Mouse (Mus musculus): ENCODE results near the gene Sec14l5. TPM values are rescaled to one million over a fixed set of nuclear protein-coding genes. Genes with fewer than 3 reads are reported as not detected.
A peak's percentile ranks its signal among the peaks of the same experiment; 100 is the strongest.

The Sec14l5 gene
- polyA plus RNA-seq, 1 experiment from 2014 or later = not detected

DNA sequence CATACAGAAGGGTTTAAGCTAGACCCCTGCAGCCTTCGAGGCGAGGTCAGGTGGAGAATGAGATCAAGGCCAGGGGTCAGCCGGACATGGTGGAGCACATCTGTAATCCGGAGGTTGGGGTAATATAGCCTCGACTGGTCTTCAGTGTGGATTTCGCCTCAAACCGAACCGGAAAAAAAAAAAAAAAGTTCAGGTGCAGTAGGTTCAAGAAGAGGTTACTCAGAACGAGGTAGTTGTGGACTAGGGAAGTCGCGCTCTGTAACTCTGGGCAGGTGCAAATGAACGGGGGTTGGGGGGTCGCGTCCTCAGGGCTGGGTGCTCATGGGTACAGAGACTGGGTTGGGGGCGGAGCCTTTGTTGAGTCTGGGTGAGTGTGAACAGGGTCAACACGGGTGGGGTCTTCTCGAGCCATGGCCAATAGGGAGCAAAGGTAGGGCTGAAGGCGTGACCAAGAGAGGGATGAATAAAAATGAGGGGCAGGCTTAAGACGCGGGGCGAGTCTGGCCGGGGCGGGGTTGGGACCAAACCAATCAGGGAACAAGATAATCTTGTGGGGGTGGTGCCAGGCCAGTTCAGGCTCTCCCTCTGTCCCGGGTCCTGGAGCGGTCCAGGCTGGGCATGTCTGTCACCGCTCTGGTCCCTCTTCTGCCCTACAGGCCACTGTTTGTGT, 407 bp upstream of the Sec14l5 start:
- no peak for TF ChIP-seq CTCF (IDR thresholded peaks at IDR 0.05; ENCODE audit: low read depth)
- Histone ChIP-seq H3K9me3 (replicated peaks; ENCODE audit: low read length) (no peaks in the 10 kb centered on the region), H3K9ac (ENCODE audit: low read depth, low read length) (no peak overlapping the region), H3K27me3 (ENCODE audit: insufficient read depth, low read length) (0 out of 2 replicates have a peak, but pooled peaks cover 4% of the 10 kb centered on the region), H3K4me3 (replicated peaks; ENCODE audit: low read depth, low read length) (peak overlapping the region; percentile 15), H3K36me3 (ENCODE audit: insufficient read depth, low read length) (no peaks in the 10 kb centered on the region), H3K4me2 (ENCODE audit: low read length) (peak overlapping the region; percentile 53), H3K27ac (no peak overlapping the region), H3K4me1 (replicated peaks; ENCODE audit: insufficient read depth, low read length) (peaks cover 9% of the 10 kb centered on the region; the same call in 1 of the 2 replicates)
- 2% methylated on average over 25 of the region's 26 CpGs for WGBS
- ATAC-seq (replicated peaks; ENCODE audit: low FRiP score, low read depth) = peak; percentile 95
- DNase-seq (ENCODE audit: low spot score) = peak; percentile 89

DNA sequence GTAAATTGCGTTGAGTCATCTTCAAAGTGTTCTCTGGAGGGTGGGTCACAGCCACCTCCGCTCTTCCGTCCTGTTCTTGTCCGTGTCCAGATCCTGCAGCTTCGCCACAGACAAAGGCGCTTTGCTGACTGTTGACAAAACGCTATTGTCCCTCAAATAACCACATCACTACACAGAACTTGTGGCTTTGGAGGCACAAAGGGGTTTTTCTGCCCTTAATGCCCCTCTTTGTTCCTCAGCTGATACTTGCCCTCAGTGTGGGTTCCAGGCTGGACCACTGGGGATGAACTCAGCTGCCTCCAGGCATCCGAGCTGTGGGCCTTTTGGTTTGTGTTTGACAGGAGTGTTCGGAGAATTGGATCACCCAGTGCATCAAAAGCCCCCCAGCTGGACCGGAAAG, 3.6 kb downstream of the Sec14l5 start:
- H3K27me3 ChIP-seq (ENCODE audit: insufficient read depth, low read length) = 0 out of 2 replicates have a peak, but pooled peaks cover 4% of the 10 kb centered on the region
- DNase-seq (ENCODE audit: low spot score) (no peak), ATAC-seq (replicated peaks; ENCODE audit: low FRiP score, low read depth) (no peak)
- H3K4me1 ChIP-seq (replicated peaks; ENCODE audit: insufficient read depth, low read length) = peaks cover 9% of the 10 kb centered on the region; the same call in 1 of the 2 replicates
- 77% methylated on average over 10 of the region's 10 CpGs for WGBS
- no peak for TF ChIP-seq CTCF (IDR thresholded peaks at IDR 0.05; ENCODE audit: low read depth)
- H3K9ac ChIP-seq (ENCODE audit: low read depth, low read length) = no peak overlapping the region
- H3K36me3 ChIP-seq (ENCODE audit: insufficient read depth, low read length) = no peaks in the 10 kb centered on the region
- no peak overlapping the region for H3K4me2 ChIP-seq (ENCODE audit: low read length)
- no peak overlapping the region for H3K4me3 ChIP-seq (replicated peaks; ENCODE audit: low read depth, low read length)
- H3K27ac ChIP-seq = no peak overlapping the region
- H3K9me3 ChIP-seq (replicated peaks; ENCODE audit: low read length) = no peaks in the 10 kb centered on the region

DNA sequence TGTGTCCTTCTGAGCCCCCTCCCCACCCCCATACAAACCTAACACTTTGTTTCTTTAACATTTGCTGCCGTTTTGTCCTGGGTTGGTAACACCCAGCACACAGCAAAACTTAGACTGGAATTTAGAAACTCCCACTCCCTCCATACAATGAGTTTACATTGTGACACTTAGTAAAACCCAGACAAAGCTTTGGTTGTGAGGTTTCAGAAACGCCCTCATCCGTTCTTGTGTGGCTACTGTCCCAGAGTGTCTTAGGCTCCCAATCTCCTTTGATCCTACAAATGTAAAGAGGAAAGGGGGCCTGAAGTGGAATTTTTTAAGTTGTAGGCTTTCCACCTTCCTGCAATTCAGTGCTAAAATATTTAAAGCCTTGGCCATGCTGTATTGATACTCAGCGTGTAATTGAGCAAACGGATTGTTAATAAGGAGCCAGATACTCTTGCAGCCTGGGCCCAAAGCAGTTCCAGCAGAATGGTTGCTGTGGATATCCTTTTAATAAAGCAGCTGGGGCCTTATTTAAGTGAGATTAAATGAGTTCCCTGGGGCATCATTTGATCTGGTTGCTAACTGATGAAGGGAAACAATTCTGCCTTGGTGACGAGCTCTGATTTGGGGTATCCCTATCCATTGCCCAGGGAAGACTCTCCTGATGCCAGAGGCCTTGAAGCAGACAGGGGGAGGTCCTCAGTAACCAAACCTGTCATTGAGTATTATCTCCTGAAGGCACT, 6.6 kb downstream of the Sec14l5 start:
- no peak for ATAC-seq (replicated peaks; ENCODE audit: low FRiP score, low read depth)
- no peak for TF ChIP-seq CTCF (IDR thresholded peaks at IDR 0.05; ENCODE audit: low read depth)
- Histone ChIP-seq H3K27me3 (ENCODE audit: insufficient read depth, low read length) (no peaks in the 10 kb centered on the region), H3K9me3 (replicated peaks; ENCODE audit: low read length) (no peaks in the 10 kb centered on the region), H3K4me2 (ENCODE audit: low read length) (no peak overlapping the region), H3K36me3 (ENCODE audit: insufficient read depth, low read length) (no peaks in the 10 kb centered on the region), H3K4me3 (replicated peaks; ENCODE audit: low read depth, low read length) (no peak overlapping the region), H3K27ac (no peak overlapping the region), H3K4me1 (replicated peaks; ENCODE audit: insufficient read depth, low read length) (no peaks in the 10 kb centered on the region), H3K9ac (ENCODE audit: low read depth, low read length) (no peak overlapping the region)
- no peak for DNase-seq (ENCODE audit: low spot score)
- WGBS = 51% methylated on average over 6 of the region's 6 CpGs

DNA sequence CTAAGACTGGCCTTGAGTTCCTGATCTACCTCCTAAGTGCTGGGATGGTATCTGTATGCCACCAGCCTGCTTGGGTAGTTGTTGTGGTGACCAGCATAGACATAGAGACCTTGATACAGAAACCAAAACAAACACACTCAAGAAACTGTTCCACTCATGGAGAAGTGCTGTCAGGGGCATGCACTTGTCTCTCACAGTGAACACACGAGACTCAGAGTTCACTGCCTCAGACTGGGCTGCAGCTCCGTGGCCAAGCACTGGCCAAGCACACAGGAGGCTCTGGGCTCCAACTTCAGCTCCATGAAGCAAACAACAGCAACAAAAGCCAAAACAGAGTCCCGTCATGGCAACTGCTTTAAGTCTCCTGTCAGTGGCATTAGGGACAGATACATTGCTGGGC, 8.1 kb downstream of the Sec14l5 start:
- Histone ChIP-seq H3K4me3 (replicated peaks; ENCODE audit: low read depth, low read length) (no peak overlapping the region), H3K9ac (ENCODE audit: low read depth, low read length) (no peak overlapping the region), H3K27me3 (ENCODE audit: insufficient read depth, low read length) (no peaks in the 10 kb centered on the region), H3K27ac (no peak overlapping the region), H3K4me1 (replicated peaks; ENCODE audit: insufficient read depth, low read length) (no peaks in the 10 kb centered on the region), H3K9me3 (replicated peaks; ENCODE audit: low read length) (no peaks in the 10 kb centered on the region), H3K4me2 (ENCODE audit: low read length) (no peak overlapping the region), H3K36me3 (ENCODE audit: insufficient read depth, low read length) (no peaks in the 10 kb centered on the region)
- WGBS = 63% methylated on average over 3 of the region's 3 CpGs
- ATAC-seq (replicated peaks; ENCODE audit: low FRiP score, low read depth) = no peak
- no peak for DNase-seq (ENCODE audit: low spot score)
- TF ChIP-seq CTCF (IDR thresholded peaks at IDR 0.05; ENCODE audit: low read depth) = no peak

DNA sequence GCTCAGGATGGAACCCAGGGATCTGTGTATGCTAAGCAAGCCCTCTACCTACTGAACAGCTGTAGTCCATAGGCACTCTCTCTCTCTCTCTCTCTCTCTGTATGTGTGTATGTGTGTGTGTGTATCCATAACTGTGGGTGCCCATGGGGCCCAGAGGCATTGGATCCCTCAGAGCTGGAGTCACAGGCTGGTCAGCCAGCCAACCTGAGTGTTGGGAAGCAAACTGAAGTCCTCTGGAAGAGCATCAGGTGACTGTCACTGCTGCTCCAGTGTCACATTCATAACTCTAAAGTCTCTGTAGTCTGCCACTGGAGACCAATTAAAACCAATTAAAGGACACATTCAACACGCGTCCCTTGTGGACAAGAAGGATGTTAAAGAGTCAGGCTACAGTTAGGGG, 9.6 kb downstream of the Sec14l5 start:
- ATAC-seq (replicated peaks; ENCODE audit: low FRiP score, low read depth) (no peak), DNase-seq (ENCODE audit: low spot score) (no peak)
- H3K27me3 ChIP-seq (ENCODE audit: insufficient read depth, low read length) = no peaks in the 10 kb centered on the region
- no peak overlapping the region for H3K4me3 ChIP-seq (replicated peaks; ENCODE audit: low read depth, low read length)
- no peak overlapping the region for H3K27ac ChIP-seq
- H3K4me2 ChIP-seq (ENCODE audit: low read length) = no peak overlapping the region
- H3K4me1 ChIP-seq (replicated peaks; ENCODE audit: insufficient read depth, low read length) = no peaks in the 10 kb centered on the region
- H3K9me3 ChIP-seq (replicated peaks; ENCODE audit: low read length) = no peaks in the 10 kb centered on the region
- H3K9ac ChIP-seq (ENCODE audit: low read depth, low read length) = no peak overlapping the region
- no peak for TF ChIP-seq CTCF (IDR thresholded peaks at IDR 0.05; ENCODE audit: low read depth)
- WGBS = 61% methylated on average over 2 of the region's 2 CpGs
- no peaks in the 10 kb centered on the region for H3K36me3 ChIP-seq (ENCODE audit: insufficient read depth, low read length)

DNA sequence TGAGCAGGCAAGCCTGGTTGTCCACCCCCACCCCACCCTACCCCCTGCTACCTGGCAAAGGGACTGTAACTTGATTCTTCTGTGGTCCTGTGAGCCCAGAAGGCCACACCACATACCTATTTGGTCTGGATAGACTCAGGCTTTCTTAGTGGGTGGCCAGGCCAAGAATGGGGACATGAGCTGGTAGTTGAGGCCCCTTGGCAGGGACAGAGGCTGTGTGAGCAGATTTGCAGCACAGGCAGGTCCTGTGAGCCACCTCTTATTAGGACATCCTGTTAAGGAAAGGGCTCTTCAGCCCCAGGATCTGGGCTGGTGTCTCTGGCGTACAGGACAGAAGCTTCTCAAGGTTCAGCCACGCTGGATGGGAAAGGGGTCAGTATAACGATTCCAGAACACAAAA, 10.2 kb downstream of the Sec14l5 start:
- Histone ChIP-seq H3K4me1 (replicated peaks; ENCODE audit: insufficient read depth, low read length) (no peaks in the 10 kb centered on the region), H3K27ac (no peak overlapping the region), H3K9ac (ENCODE audit: low read depth, low read length) (no peak overlapping the region), H3K4me3 (replicated peaks; ENCODE audit: low read depth, low read length) (no peak overlapping the region), H3K27me3 (ENCODE audit: insufficient read depth, low read length) (no peaks in the 10 kb centered on the region), H3K9me3 (replicated peaks; ENCODE audit: low read length) (no peaks in the 10 kb centered on the region), H3K36me3 (ENCODE audit: insufficient read depth, low read length) (no peaks in the 10 kb centered on the region), H3K4me2 (ENCODE audit: low read length) (no peak overlapping the region)
- TF ChIP-seq CTCF (IDR thresholded peaks at IDR 0.05; ENCODE audit: low read depth) = no peak
- 67% methylated on average over 3 of the region's 3 CpGs for WGBS
- ATAC-seq (replicated peaks; ENCODE audit: low FRiP score, low read depth) (no peak), DNase-seq (ENCODE audit: low spot score) (no peak)

All from kidney, postnatal 0 days (tissue).